Mouse (Mus musculus): ENCODE data around the gene Cideb. TPM values are rescaled to one million over a fixed set of nuclear protein-coding genes. Genes with fewer than 3 reads are reported as not detected.

The Cideb gene
- 0.58 and 0.74 TPM in 2 replicates for polyA plus RNA-seq (2015; fragmentation: Nextera tagmentation; extraction: Ambion mirVana)

DNA sequence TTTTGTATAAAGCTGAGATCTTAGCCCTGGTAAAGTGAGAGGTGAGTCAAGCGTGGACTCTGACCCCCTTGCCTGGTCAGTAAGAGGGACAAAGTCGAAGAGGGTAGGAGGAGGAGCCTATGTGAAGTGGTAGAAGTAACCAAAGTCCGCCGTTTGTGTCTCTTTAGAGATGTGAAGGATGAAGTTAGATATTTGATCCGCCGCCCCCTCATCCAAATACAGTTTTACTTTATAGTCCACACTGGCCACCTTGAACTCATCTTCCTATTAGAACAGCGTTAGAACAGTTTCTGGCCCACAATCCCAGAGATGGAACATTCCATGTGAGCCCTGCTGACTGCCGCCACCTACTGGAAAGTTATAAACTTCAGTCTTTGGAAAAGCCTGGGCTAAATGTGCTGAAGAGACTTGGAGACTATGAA is at the start of gene Cideb:
Gene Cideb, minus strand, starts transcription at position 96 of the 422 bp plus-strand sequence.
- Histone ChIP-seq H3K4me1 (peaks cover 30% of the 10 kb centered on the region), H3K4me2 (peak within 1 kb of the TSS; percentile 13; the same call in 1 of the 2 replicates), H3K36me3 (peaks cover 31% of the 10 kb centered on the region), H3K27me3 (peaks cover 12% of the 10 kb centered on the region; the same call in 1 of the 2 replicates), H3K4me3 (no peak within 1 kb of the TSS), H3K9me3 (no peaks in the 10 kb centered on the region), H3K27ac (no peak within 1 kb of the TSS), H3K9ac (no peak within 1 kb of the TSS)
- no peak for ATAC-seq (ENCODE audit: insufficient number of reproducible peaks, low FRiP score, low TSS enrichment, low read depth)
- WGBS, result 18% methylated on average over 8 of the region's 8 CpGs

DNA sequence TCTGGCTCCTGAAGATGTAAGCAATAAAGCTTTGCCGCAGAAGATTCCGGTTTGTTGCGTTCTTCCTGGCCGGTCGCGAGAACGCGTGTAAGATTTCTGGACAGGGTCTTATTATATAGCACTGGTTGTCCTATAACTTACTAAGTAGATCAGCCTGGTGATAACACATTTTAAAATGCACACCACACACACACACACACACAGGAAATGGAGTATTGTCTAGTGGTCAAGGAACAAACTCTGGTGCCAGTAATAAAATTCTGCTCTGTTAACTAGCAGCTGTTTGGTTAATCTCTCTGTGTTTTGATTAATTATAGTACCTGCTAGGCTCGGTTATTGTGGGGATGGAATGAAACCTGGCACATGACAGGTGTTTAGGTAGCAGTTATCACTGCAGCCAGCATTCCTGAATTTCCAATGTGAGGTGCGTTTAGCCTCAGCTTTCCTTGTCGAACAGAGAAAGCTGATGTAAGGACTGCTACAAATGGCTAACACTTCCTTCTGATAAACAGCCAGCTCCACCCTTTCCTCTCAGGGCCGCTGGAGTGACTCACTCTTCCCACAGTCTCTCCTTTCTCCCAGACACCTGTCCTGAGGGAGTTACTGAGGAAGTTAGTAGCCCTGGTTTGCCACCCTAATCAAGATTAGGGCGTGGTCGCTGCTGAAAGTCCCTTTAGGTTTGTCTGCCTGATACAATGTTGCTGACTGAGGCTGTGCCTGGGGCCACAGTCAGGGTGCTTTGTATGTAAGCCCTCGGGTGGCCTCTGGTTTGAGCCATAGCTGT is 37.3 kb upstream of the Cideb start:
- no peak overlapping the region for H3K4me2 ChIP-seq
- 0 out of 2 replicates have a peak overlapping the region, but pooled peaks have one; percentile 7 for H3K27ac ChIP-seq
- ATAC-seq (ENCODE audit: insufficient number of reproducible peaks, low FRiP score, low TSS enrichment, low read depth), result no peak
- H3K27me3 ChIP-seq, result no peaks in the 10 kb centered on the region
- H3K4me3 ChIP-seq, result no peak overlapping the region
- no peaks in the 10 kb centered on the region for H3K4me1 ChIP-seq
- H3K9ac ChIP-seq, result no peak overlapping the region
- H3K9me3 ChIP-seq, result no peaks in the 10 kb centered on the region
- WGBS, result 75% methylated on average over 15 of the region's 15 CpGs
- no peaks in the 10 kb centered on the region for H3K36me3 ChIP-seq

DNA sequence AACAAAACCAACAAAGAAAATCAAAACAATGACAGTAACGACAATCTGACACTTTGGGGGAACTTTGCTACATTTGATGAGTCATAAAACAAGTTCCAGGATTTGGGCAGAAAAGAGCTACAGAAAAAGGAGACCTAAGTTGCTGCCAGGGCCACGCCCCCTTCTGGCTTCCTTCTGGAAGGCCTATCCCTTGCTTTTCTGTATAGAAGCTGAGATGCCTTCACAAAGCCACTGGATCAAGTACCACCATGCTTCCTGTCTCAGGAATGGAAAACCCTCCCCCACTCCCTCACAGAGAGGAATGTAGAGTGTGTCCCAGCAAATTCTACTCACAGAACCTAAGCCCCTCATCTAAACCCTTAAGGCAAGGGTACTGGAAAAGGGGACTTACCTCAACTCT is 35.7 kb upstream of the Cideb start:
- Histone ChIP-seq H3K4me1 (no peaks in the 10 kb centered on the region), H3K27ac (no peak overlapping the region), H3K27me3 (0 out of 2 replicates have a peak, but pooled peaks cover 5% of the 10 kb centered on the region), H3K4me3 (no peak overlapping the region), H3K9ac (no peak overlapping the region), H3K4me2 (no peak overlapping the region), H3K36me3 (no peaks in the 10 kb centered on the region), H3K9me3 (no peaks in the 10 kb centered on the region)
- 53% methylated on average over 2 of the region's 2 CpGs for WGBS
- ATAC-seq (ENCODE audit: insufficient number of reproducible peaks, low FRiP score, low TSS enrichment, low read depth), result no peak

DNA sequence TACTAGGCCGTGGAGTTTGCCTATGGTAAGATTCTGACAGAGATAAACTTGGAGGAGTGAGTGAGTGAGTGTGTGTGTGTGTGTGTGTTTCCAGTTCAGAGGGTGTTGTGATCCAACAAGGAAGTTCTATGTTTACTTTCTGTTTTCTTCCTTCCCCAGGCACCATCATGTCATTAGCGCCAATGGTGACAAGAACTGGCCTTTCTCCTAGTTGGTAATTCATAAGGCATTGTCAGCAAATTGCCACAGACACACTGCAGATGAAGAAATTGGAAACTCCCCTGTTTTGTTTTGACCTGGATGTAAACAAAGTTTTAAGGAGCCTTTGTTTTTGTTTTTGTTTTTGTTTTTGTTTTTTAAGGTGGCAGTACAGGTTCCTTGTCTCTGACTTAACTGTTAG is 35.2 kb upstream of the Cideb start:
- no peaks in the 10 kb centered on the region for H3K9me3 ChIP-seq
- no peak overlapping the region for H3K9ac ChIP-seq
- ATAC-seq (ENCODE audit: insufficient number of reproducible peaks, low FRiP score, low TSS enrichment, low read depth), result no peak
- WGBS, result 53% methylated on average over 2 of the region's 2 CpGs
- no peak overlapping the region for H3K27ac ChIP-seq
- peaks cover under 1% of the 10 kb centered on the region; the same call in 1 of the 2 replicates for H3K4me1 ChIP-seq
- no peak overlapping the region for H3K4me3 ChIP-seq
- H3K27me3 ChIP-seq, result peaks cover 5% of the 10 kb centered on the region; the same call in 1 of the 2 replicates
- no peak overlapping the region for H3K4me2 ChIP-seq
- H3K36me3 ChIP-seq, result no peaks in the 10 kb centered on the region

DNA sequence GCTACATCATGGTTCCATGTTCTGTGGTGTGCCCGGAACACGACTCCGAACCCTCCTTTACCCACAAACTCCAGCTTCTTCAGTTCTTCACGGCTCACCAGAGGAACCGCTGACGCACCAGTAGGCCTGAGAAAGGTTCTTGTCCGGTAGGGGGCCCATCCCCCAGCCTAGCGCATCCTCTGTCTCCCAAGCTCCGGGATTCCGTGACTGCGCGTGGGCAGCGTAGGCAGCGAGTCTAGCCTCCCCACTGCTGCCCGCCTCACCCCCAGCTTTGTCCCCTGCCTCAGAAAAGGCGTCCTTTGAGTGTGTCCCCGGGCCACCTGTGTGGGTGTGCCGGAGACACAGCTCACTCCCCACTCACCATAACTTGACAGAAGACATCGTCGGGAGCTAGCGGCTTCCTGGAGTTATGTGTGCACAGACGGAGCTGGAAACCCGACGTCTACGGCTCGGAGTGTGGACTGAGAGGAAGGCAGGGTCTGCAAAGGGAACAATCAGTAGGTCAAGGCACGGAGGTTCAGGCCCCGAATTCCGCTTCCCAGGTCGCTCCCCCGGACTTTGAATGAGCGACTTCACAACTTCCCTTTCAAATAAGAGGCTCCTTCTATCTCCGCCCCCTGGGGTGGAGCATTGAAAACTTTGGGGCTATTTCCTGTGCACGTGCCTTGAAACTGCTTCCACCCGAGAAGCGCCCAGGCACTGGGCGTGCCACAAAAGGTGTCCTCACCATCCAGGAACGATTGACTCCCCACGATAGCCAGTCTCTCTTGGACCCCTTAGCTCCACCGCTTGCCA is 30.2 kb upstream of the Cideb start, which contains the start of gene Ripk3:
Gene Ripk3, minus strand, starts transcription at position 610 of the 795 bp plus-strand sequence.
- ATAC-seq (ENCODE audit: insufficient number of reproducible peaks, low FRiP score, low TSS enrichment, low read depth), result no peak
- H3K27ac ChIP-seq, result no peak within 1 kb of the TSS
- WGBS, result 5% methylated on average over 40 of the region's 40 CpGs
- peaks cover 16% of the 10 kb centered on the region; the same call in 1 of the 2 replicates for H3K4me1 ChIP-seq
- H3K4me3 ChIP-seq, result peak within 1 kb of the TSS; percentile 47
- peak within 1 kb of the TSS; percentile 51 for H3K9ac ChIP-seq
- no peaks in the 10 kb centered on the region for H3K9me3 ChIP-seq
- H3K36me3 ChIP-seq, result 0 out of 2 replicates have a peak, but pooled peaks cover 3% of the 10 kb centered on the region
- peak within 1 kb of the TSS; percentile 80 for H3K4me2 ChIP-seq
- peaks cover 36% of the 10 kb centered on the region for H3K27me3 ChIP-seq

DNA sequence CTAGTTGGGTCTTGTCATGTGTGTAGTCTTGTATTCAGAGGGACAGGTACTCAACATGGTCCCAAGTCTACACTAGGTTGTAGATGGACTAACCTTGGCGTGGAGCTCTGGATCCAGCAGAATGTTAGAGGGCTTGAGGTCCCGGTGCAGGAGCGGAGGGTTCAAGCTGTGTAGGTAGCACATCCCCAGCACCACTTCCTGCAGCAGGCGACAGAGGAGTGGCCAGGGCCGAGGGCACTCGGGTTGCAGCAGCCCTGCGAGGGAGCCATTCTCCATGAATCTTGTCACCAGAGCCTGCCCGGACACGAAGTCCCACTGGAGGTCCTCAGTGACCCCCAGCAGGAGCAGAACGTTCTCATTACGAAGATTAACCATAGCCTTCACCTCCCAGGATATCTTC is 29.5 kb upstream of the Cideb start:
- Histone ChIP-seq H3K27me3 (peaks cover 36% of the 10 kb centered on the region), H3K36me3 (0 out of 2 replicates have a peak, but pooled peaks cover 3% of the 10 kb centered on the region), H3K4me3 (peak overlapping the region; percentile 47), H3K27ac (no peak overlapping the region), H3K9me3 (no peaks in the 10 kb centered on the region), H3K4me2 (peak overlapping the region; percentile 80), H3K9ac (0 out of 2 replicates have a peak overlapping the region, but pooled peaks have one; percentile 51), H3K4me1 (peaks cover 21% of the 10 kb centered on the region; the same call in 1 of the 2 replicates)
- 32% methylated on average over 11 of the region's 11 CpGs for WGBS
- ATAC-seq (ENCODE audit: insufficient number of reproducible peaks, low FRiP score, low TSS enrichment, low read depth), result no peak

DNA sequence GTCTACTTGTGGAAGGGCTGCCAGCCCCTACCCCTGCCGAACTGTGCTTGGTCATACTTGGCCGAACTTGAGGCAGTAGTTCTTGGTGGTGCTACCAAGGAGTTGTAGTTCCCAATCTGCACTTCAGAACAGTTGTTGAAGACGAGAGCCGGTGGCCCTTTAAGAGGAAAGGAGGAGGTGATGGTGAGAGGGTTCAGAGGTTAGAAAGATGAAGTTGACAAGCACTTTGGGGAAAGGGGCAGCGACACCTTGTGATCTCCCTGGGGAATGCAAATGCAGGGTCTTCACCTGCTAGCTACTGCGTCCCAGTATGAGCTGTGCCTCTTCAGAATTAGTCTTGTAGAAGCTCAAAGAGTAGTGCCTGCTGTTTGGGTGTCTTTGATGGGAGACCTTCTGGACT is 26.9 kb upstream of the Cideb start:
- Histone ChIP-seq H3K4me2 (no peak overlapping the region), H3K4me3 (no peak overlapping the region), H3K27ac (no peak overlapping the region), H3K9me3 (no peaks in the 10 kb centered on the region), H3K4me1 (peaks cover 41% of the 10 kb centered on the region), H3K9ac (no peak overlapping the region), H3K27me3 (peaks cover 41% of the 10 kb centered on the region), H3K36me3 (peaks cover 8% of the 10 kb centered on the region; the same call in 1 of the 2 replicates)
- 34% methylated on average over 6 of the region's 6 CpGs for WGBS
- ATAC-seq (ENCODE audit: insufficient number of reproducible peaks, low FRiP score, low TSS enrichment, low read depth), result no peak

DNA sequence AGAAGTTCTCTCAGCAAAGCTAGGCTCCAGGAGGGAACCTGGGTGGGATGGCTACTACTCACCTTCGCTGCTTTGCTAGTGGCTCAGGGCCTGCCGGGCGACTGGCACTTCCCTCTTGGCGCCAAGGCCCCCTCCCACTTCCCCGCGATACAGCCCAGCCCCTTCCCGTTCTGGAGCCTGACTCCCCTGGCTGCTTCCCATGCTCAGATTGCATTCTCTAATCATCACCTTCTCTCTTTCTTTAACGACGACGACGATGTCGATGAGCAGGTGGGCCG is 25.6 kb upstream of the Cideb start, which contains the start of gene Adcy4:
Gene Adcy4, minus strand, starts transcription at position 138 of the 278 bp plus-strand sequence.
- H3K4me1 ChIP-seq, result peaks cover 41% of the 10 kb centered on the region
- no peak for ATAC-seq (ENCODE audit: insufficient number of reproducible peaks, low FRiP score, low TSS enrichment, low read depth)
- H3K27ac ChIP-seq, result peak within 1 kb of the TSS; percentile 88
- no peaks in the 10 kb centered on the region for H3K9me3 ChIP-seq
- 4% methylated on average over 13 of the region's 13 CpGs for WGBS
- H3K4me2 ChIP-seq, result peak within 1 kb of the TSS; percentile 78
- H3K27me3 ChIP-seq, result peaks cover 37% of the 10 kb centered on the region
- peaks cover 11% of the 10 kb centered on the region; the same call in 1 of the 2 replicates for H3K36me3 ChIP-seq
- peak within 1 kb of the TSS; percentile 55 for H3K9ac ChIP-seq
- peak within 1 kb of the TSS; percentile 51 for H3K4me3 ChIP-seq

DNA sequence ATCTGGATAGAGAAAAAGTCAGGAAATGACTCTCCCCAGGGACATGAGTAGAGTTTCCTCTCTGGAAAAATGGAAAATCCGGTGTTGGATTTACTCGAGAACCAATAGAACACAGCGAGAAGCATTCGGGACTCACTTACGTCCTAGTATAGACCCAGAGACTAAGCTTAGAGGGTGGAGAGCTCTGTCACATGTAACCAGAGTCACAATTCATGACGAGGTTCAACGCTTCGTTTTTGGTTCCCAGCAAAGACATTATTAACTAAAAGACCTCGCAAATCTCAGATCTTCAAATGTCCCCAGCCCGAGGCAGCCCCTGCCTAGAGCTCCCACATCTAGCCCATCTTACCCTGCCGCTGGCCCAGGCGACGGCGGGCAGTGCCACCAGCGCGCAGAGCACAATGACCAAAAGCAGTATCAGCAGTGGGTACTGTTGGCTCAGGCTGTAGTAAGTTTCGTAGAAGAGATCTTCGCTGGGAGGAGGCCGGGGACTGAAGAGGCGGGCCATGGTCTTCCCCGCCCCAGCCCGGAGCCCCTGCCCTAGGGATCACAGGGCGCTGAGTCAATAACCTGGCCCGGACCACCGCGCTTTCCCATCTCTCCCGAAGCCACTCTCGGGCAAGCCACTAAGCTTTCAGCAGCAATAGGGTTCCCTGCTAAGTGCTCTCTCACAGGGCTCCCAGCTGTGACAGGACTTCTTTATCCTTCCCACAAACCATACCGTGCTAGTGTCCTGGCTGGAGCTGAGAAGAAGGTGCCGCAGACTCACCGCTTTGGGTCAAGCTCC is 25.1 kb upstream of the Cideb start:
- peak overlapping the region; percentile 78 for H3K4me2 ChIP-seq
- H3K36me3 ChIP-seq, result peaks cover 14% of the 10 kb centered on the region; the same call in 1 of the 2 replicates
- H3K9ac ChIP-seq, result peak overlapping the region; percentile 55
- peak overlapping the region; percentile 88 for H3K27ac ChIP-seq
- peak; percentile 45; the same call in 1 of the 2 replicates for ATAC-seq (ENCODE audit: insufficient number of reproducible peaks, low FRiP score, low TSS enrichment, low read depth)
- peaks cover 40% of the 10 kb centered on the region for H3K4me1 ChIP-seq
- H3K27me3 ChIP-seq, result peaks cover 35% of the 10 kb centered on the region
- H3K4me3 ChIP-seq, result peak overlapping the region; percentile 51
- no peaks in the 10 kb centered on the region for H3K9me3 ChIP-seq
- 3% methylated on average over 31 of the region's 31 CpGs for WGBS

DNA sequence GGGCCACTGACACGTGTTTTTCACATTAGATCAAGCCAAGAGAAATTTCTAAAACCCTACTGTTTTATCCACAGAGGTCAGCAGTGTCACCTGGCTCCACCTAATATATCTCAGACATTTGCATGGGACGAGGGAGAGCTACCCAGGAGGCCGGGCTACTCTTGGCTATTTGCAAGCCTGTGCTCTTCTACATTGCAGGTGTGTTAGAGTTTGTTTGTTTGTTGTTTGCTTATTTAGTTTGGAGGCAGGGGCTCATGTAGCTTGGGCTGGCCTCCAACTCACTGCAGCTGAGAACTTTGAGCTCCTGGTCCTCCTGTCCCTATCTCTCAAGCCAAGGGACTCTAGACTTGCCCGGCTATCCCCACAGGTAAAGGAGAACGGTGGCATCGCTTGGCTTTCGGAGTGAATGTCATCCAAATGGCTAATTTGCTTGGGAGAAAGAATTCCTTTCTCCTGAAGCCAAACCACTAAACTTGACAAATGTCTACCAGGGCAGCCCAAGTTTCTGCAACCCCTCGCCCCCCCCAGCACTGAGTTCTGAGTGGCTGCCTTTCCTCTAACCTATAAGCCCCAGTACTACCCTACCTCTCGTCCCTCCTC is 24.2 kb upstream of the Cideb start:
- H3K4me3 ChIP-seq, result peak overlapping the region; percentile 51
- no peaks in the 10 kb centered on the region for H3K9me3 ChIP-seq
- H3K27me3 ChIP-seq, result peaks cover 26% of the 10 kb centered on the region
- no peak for ATAC-seq (ENCODE audit: insufficient number of reproducible peaks, low FRiP score, low TSS enrichment, low read depth)
- peak overlapping the region; percentile 88 for H3K27ac ChIP-seq
- peaks cover 23% of the 10 kb centered on the region; the same call in 1 of the 2 replicates for H3K36me3 ChIP-seq
- WGBS, result 45% methylated on average over 9 of the region's 9 CpGs
- 0 out of 2 replicates have a peak overlapping the region, but pooled peaks have one; percentile 55 for H3K9ac ChIP-seq
- H3K4me1 ChIP-seq, result peaks cover 33% of the 10 kb centered on the region
- H3K4me2 ChIP-seq, result peak overlapping the region; percentile 78

DNA sequence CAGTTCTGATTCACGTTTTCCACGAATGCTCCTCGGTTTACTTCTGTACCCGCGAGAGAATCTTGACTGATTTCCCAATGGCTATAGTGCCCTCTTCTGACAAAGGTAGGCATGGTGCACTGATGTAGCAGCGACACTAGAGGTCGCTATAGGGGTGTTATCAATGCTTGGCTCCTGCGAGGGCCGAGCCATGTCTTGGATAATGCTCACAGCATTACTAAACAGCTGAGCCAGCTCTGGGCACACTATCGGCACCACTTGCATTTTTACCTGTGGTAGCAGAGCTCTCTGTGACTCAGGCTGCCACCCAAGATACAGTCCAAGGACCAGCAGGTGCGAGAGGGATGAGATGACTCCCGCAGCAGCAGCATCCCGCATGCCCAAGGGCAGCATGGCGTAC is 23.1 kb upstream of the Cideb start:
- H3K4me2 ChIP-seq, result peak overlapping the region; percentile 78
- WGBS, result 14% methylated on average over 14 of the region's 14 CpGs
- H3K4me1 ChIP-seq, result peaks cover 33% of the 10 kb centered on the region
- H3K4me3 ChIP-seq, result no peak overlapping the region; the same call in none of the 2 replicates
- no peak overlapping the region for H3K9ac ChIP-seq
- peaks cover 15% of the 10 kb centered on the region for H3K27me3 ChIP-seq
- no peaks in the 10 kb centered on the region for H3K9me3 ChIP-seq
- peak; percentile 54 for ATAC-seq (ENCODE audit: insufficient number of reproducible peaks, low FRiP score, low TSS enrichment, low read depth)
- H3K36me3 ChIP-seq, result peaks cover 24% of the 10 kb centered on the region; the same call in 1 of the 2 replicates
- H3K27ac ChIP-seq, result no peak overlapping the region
